Mouse (Mus musculus) 416B (cell line): Measurements from ENCODE around the gene Sugct.

Experiments used
- DNase-seq: peaks from one replicate; pipeline ENCODE4 v3.0.0; 2011; ENCODE audit warnings: low read depth

Gene Sugct

DNA sequence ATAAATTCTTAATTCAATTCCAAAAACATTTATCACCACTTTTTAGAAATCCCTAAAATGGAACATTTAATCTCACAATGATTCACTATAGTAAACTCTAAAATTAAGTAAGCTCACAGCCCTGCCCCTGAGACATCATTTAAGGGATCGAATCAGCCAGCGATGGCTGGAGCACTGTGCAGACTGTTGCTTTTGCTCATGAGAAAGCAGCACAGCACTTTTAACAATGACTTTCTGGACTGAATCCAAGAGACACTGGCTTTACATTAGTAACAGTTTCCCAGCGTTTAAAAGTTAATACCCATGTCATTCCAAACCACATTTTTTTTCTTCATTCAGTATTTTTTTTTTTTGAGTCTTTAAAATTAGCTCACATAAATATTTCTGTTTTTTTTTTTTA lies 398.9 kb downstream of the Sugct start:
- DNase-seq, result no peak

DNA sequence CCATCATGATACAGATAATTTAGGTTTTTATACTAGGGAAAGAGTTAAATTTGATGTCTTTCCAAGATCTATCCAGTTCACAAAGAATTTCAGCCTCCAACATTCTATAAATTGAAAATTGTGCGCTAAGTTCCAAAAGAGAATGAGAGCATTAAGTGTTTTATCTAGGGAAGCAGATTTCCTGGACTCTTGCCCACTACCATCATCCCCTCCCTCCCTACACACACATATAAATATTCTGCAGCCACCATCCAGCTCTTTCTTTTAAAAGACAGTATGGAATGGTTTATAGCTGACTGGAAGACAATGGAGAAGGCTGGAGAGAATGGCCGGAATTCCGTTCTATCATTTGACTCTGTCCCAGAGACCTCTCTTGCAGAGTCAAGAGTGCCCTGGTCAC lies 404.3 kb downstream of the Sugct start:
- no peak for DNase-seq

DNA sequence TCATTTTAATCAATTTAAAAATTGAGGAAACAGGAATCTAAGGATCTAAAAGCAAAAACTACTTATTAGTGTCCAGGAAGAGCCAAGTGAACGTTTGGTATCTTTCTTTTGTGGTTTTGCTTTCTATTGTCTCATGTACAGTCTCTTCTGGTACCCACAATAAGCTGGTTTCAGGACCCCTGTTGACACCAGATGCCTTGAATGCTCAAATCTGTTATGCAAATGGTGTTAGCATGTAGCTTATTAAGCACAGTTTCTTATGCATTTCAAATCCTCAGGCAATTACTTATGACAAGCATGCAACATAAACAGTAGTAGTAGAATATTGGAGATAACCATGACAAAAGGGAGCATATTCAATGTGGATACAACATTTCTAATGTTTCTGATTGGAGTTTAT lies 407.0 kb downstream of the Sugct start:
- DNase-seq, result no peak

- DNase-seq, result no peak
Observed at GRCm38 (mm10) chr13:17245936-17246335, 449.4 kb downstream of the Sugct start.

DNA sequence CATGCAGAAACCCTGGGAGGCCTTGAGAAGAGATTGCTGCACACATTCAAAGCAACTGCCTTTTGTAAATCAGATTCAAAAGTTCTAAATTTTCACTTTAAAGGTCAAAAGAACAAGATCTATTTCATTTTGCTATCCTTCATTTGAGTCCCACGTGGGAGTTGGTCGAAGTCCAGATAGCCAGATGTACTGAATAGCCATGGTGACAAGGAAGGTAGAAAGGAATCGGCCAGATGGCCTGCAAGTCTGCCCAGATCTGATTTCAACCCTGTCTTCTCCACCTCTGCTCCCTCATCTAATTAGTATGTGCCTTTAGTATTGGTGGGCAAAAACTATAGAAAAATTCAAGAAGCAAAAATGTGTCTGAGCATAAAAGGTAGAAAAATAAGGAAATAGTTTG lies 478.8 kb downstream of the Sugct start:
- no peak for DNase-seq

DNA sequence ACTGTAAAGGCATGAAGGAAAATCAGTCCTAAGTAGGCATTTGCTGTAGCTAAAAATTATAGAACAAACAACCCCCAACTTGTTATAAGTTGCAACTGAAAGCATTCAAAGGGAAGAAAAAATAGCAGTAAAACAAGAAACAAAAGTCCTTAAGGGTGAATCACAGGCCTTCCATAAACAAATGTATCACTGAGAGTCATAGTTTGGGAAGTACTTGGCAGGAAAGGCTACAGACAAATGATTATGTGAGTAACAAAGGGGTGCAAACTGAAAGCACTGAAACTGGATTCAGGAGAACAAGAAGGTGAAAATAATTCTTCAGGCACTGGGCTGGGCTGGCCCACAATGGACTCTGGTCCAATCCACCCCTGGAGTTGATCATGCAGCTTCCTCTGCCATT lies 482.7 kb downstream of the Sugct start:
- no peak for DNase-seq

DNA sequence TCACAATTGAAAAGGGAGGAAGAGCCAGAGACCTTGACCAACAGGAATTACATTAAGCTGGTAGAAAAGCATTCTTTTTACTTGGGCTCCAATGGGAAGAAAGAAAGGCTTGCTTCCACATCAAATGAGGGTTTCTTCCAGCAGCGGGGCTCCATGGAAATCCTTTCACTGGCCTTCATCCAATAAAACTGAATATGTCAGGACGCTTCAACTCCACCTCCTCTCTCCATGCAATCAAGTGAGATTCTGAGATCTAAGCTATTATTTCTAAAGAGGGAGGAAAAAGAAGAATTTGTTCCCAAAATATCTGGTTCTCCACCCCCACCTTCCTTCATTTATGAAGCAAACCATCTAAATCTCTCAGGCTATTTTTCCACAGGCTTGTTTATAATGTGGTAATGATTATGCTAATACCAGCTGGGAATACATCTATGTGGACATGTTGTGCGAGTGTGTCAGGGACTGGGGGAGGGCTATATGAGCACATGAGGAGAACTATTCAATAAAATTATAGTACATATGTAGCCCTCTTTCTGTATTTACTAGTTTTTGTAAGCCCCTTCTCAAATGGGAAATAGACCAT lies 505.1 kb downstream of the Sugct start:
- no peak for DNase-seq

- no peak for DNase-seq
Observed at GRCm38 (mm10) chr13:17185253-17185652, 510.1 kb downstream of the Sugct start.

DNA sequence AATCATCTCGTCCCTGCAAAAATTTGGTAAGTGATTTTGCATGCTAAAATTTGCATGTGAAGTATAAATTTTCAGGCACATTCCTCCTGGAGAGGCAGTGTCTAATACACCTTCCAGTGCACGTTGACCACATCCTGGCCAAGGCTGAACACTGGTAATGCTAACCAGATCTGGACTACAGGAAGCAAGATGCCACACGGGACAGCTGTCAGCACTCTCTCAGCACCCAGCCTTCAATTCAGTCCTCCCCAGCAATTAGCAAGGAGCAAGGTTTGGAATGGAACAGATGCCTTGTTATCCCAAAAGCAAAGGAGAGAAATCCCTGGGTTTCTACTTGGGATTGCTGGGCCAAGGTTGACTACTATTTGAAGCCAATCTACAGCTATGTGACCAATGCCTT lies 529.4 kb downstream of the Sugct start:
- DNase-seq, result no peak

DNA sequence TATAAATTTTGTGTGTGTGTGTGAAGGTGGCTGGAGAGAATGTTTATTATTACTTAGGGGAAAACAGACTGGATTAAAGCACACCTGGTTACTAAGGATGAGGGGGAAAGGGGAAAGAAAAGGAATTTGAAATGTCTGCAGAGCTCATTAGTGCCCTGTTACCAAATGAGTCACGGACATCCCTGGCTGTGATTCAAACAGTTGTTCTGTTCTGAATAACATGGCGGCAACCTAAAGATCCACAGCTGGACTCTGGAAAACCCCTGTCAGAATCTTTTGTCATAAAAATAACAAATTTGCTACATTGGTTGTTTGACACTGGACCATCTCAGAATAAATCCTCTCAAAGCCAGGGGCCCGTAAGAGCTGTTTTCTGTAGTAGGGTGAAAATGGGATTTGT lies 530.6 kb downstream of the Sugct start:
- no peak for DNase-seq

DNA sequence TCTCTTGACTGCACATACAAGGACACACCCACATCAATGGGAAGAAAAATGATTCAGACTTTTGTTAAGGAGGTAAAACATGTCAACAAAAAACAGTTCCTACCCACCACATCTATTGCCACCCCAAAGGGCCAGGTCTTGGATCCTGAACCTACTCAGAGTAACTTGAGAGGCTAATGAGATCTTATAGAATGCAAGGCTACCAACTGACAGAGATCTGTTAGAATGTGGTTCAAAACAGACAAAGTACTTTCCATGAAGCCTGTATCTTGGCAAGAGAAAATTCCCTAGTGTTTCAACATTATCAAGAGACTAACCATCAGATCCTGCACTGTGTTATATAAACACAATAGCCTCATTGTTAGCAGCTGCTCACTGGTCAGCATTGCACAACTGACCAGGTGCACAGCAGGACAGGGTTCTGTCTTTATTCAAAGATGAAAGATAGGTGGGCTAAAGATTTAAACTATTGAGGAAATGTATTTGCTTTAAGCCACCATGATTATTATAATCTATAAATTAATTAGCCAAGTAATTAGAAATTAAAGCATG lies 548.8 kb downstream of the Sugct start:
- DNase-seq, result no peak

GRCm38 (mm10) chr13:17116073-17116472 lies 579.3 kb downstream of the Sugct start:
- DNase-seq, result no peak

DNA sequence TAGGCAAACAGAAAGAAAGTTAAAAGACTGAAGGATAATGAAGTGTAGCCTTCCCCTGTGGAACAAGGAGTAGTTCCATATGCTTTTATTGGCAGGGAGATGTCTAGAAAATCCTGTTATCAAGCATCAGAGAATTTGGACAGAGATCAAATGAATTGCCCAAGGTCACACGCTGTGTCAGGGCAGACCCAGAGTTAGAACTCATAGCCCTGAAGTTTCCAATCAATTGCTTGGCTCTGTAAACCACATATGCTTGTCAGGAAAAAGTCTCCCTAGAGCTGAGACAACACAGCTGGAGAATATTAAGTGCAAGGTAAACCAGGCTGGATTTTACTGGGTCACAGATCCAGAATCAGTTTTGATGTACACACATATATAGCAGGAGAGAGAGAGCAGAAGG lies 593.0 kb downstream of the Sugct start:
- no peak for DNase-seq

- no peak for DNase-seq
Observed at GRCm38 (mm10) chr13:17086547-17086946, 608.8 kb downstream of the Sugct start.

DNA sequence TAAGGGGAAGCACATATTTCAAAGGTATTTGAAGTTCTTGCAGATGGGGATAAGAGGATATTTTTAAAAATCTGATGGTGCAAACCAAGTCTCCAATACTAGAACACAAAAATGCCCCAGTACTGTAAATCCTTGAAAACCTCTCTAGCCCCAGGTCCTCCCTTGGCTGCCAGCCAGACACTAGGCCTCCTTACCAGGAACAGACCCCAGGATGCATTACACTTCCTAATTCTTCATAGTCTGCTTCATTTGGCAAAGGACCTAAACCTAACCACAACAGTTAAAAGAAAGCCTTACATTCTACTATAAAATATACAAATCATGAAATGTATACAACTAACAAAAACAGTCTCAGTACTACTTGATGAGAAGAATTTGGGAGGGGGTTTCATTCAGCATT lies 609.2 kb downstream of the Sugct start:
- DNase-seq, result no peak

GRCm38 (mm10) chr13:17084946-17085852 lies 610.2 kb downstream of the Sugct start:
- no peak for DNase-seq

GRCm38 (mm10) chr13:17081618-17082017 lies 613.7 kb downstream of the Sugct start:
- DNase-seq, result no peak

DNA sequence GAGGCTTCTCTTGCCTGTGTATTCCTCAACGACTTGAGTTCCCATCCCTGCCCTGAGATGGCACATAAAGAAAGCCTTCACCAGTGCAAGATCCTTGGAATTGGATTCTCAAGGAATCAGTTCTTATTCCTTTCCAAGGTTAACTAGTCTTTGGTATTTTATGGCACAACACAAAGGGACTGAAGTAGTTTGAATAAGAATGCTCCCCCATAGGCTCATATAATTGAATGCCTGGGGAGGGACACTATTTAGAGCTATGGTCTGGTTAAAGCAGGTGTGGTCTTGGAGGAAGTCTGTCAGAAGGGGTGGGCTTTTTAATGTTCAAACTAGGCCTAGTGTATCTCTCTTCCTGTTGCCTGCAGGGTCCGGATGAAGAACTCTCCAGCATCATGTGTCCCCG lies 629.8 kb downstream of the Sugct start:
- DNase-seq, result no peak

DNA sequence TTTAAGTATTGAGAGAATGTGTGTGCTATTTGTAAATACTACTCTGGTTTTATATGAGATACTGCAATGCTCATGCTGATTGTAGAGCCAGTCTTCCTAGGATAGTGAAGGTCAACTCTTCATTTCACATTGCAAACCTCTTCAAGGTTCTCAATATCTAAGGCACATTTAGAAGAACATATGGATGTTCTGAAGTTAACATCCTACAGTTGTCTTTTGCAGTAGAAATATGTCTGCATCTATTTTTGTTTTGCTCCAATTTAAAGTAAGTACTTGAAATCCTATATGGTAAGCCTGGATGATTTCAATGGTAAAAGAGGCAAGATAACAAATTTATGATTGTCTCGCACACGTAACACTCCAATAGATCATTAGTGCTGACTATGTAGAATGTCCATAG lies 638.7 kb downstream of the Sugct start:
- DNase-seq, result no peak

DNA sequence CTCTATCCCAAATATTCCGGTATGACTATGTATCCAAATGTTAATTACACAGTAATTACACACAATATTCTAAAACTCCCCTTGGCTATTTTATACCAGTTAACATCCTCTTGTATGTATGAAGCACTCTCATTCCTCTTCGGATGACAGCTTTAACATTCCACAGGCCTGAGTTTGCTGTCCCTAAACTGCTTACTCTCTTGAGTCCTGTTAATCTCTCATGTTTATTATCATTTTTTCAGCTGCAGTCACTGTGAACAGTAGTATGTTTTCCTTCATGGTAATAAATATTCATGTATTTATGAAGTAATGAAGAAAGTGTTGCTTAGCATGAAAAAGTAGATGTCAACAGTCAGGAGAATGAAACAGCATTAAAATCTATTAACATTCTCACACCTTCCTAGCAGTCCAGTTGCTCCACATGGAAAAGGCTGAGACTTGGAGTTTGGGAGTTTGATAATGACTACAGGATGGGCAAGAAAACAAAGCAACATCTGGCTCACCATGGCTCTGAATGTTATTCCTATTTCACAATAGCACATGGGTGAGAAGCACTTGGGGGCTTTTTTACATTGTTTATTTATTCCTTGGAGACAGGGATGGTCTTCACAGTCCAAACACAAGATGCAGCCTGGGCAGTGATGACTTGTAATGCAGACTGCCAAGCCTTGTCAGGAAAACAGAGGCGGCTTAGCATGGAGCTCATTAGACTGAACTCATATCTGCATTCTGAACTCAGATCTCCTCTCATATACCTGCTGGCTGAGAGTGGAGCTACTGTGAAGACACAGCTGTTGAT lies 651.7 kb downstream of the Sugct start:
- DNase-seq, result no peak

DNA sequence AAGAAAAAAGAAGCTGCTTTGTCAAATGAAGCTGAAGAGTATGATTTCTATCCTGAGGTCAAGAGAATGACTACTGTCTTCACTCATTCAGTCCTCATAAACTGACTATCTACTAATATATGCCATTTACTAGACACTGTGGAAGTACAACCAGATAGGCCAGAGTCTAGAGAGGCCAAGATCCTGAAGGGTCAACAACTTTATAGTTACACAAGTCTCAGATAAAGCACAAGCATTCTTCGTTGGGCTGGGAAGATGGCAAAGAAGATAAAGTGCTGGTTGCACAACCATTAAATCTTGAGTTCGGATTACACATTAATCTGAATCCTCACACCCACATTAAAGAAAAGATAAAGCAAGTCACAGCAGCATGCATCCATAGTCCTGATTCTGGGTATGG lies 653.0 kb downstream of the Sugct start:
- DNase-seq, result no peak

DNA sequence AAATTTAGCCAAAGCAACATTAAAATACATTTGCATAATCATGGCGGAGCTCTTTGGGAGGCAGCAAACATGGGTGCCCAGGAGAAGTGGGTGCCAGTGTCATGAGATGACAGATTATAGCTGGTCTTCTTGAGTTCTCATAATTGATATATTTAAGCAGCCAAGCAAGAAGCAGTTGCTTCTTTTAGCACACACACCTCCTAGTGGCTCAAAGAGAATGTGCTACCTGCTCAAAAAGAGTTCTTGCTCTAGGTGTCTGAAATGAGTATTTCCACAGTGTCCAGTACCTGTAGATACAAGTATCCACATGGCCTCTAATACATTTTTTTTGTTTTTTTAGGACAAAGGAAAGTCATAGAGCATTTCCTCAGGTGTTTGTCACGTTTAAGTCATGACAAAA lies 655.6 kb downstream of the Sugct start:
- DNase-seq, result no peak

GRCm38 (mm10) chr13:17038341-17038740 lies 657.0 kb downstream of the Sugct start:
- DNase-seq, result no peak
